Comparison of ENCODE assay signal across 15 mouse cellular contexts in genomic region chr16:18679112-18679511, GRCm38 (mm10). TPM values are rescaled to one million over a fixed set of nuclear protein-coding genes. Genes with fewer than 3 reads are reported as not detected.
DNase-seq lines count a peak whose midpoint lies in the region; ATAC-seq and TF ChIP-seq lines count a peak whose summit lies in the region.
"Had no signal": no experiment of that assay in that cellular context is flagged by ENCODE, and none has a peak within 500 bp of the region (broad histone marks: within the 10 kb centered on the region; RNA-seq: fewer than 3 reads in every experiment).

No protein-coding gene starts in this region.

- no peak for ATAC-seq in CD4-positive, CD25-positive, alpha-beta regulatory T cell, adult 4 months
- ATAC-seq in liver, postnatal 0 days, result no peak
- ATAC-seq in liver, embryonic 12.5 days, result no peak
- ATAC-seq: forebrain, embryonic 15.5 days had no signal

- H3K4me3 ChIP-seq in liver, postnatal 0 days (ENCODE audit: low read depth, low read length), result no peak overlapping the region
- H3K4me3 ChIP-seq in liver, embryonic 12.5 days, result no peak overlapping the region
- H3K4me3 ChIP-seq: embryonic facial prominence, embryonic 15.5 days; forebrain, embryonic 15.5 days had no signal

- H3K4me1 ChIP-seq in liver, postnatal 0 days (ENCODE audit: insufficient read depth), result no peaks in the 10 kb centered on the region
- no peaks in the 10 kb centered on the region for H3K4me1 ChIP-seq in liver, embryonic 12.5 days
- H3K4me1 ChIP-seq: embryonic facial prominence, embryonic 15.5 days; forebrain, embryonic 15.5 days had no signal

- WGBS in liver, postnatal 0 days (ENCODE audit: insufficient replicate concordance), result 47% methylated on average over 5 of the region's 5 CpGs
- 35% methylated on average over 5 of the region's 5 CpGs for WGBS in liver, embryonic 12.5 days (ENCODE audit: insufficient replicate concordance)

- H3K9ac ChIP-seq in liver, postnatal 0 days (replicated peaks), result no peak overlapping the region
- H3K9ac ChIP-seq in liver, embryonic 12.5 days, result no peak overlapping the region
- H3K9ac ChIP-seq: embryonic facial prominence, embryonic 15.5 days; forebrain, embryonic 15.5 days had no signal

- H3K27ac ChIP-seq in liver, postnatal 0 days (ENCODE audit: low read depth), result no peak overlapping the region
- no peak overlapping the region for H3K27ac ChIP-seq in liver, embryonic 12.5 days
- H3K27ac ChIP-seq: embryonic facial prominence, embryonic 15.5 days; forebrain, embryonic 15.5 days had no signal

- TF ChIP-seq EP300 in liver, postnatal 0 days (IDR thresholded peaks at IDR 0.05; ENCODE audit: low read depth), result no peak

- peak; percentile 22 for DNase-seq in CD4-positive, CD25-positive, alpha-beta regulatory T cell, adult 2 months (ENCODE audit: low read depth, low spot score)
- DNase-seq in liver, postnatal 0 days, result peak; percentile 24
- peak; percentile 40 for DNase-seq in NIH3T3 (ENCODE audit: low read depth)
- peak; percentile 8 for DNase-seq in naive thymus-derived CD4-positive, alpha-beta T cell, adult 2 months (ENCODE audit: low read depth)
- no peak for DNase-seq in frontal cortex, postnatal 25 days (ENCODE audit: low spot score in 2 of 2)
- DNase-seq in spleen, postnatal 10 days (ENCODE audit: low spot score in 2 of 2), result no peak
- DNase-seq: cerebellum, adult 9-10 months; heart, adult 18-20 months; heart, postnatal 36 days; kidney, adult 11 months; layer of hippocampus, adult 9-11 months had no signal

- no peaks in the 10 kb centered on the region for H3K9me3 ChIP-seq in liver, postnatal 0 days (ENCODE audit: low read length)
- no peaks in the 10 kb centered on the region for H3K9me3 ChIP-seq in liver, embryonic 12.5 days (replicated peaks)
- H3K9me3 ChIP-seq: embryonic facial prominence, embryonic 15.5 days; forebrain, embryonic 15.5 days had no signal

- no peak overlapping the region for H3K4me2 ChIP-seq in liver, postnatal 0 days (ENCODE audit: low read depth, low read length)
- no peak overlapping the region for H3K4me2 ChIP-seq in liver, embryonic 12.5 days
- H3K4me2 ChIP-seq: embryonic facial prominence, embryonic 15.5 days; forebrain, embryonic 15.5 days had no signal

- no peaks in the 10 kb centered on the region for H3K36me3 ChIP-seq in liver, postnatal 0 days (replicated peaks; ENCODE audit: insufficient read depth, low read length)
- no peaks in the 10 kb centered on the region for H3K36me3 ChIP-seq in liver, embryonic 12.5 days
- H3K36me3 ChIP-seq: embryonic facial prominence, embryonic 15.5 days; forebrain, embryonic 15.5 days had no signal

- no peaks in the 10 kb centered on the region for H3K27me3 ChIP-seq in liver, postnatal 0 days (ENCODE audit: insufficient read depth, low read length)
- peaks cover 18% of the 10 kb centered on the region for H3K27me3 ChIP-seq in liver, embryonic 12.5 days (replicated peaks)
- H3K27me3 ChIP-seq: embryonic facial prominence, embryonic 15.5 days; forebrain, embryonic 15.5 days had no signal

- TF ChIP-seq CTCF in liver, postnatal 0 days (IDR thresholded peaks at IDR 0.05; ENCODE audit: low read depth), result peak; percentile 54

RNA-seq across cellular contexts. Expression of gene Sept5, which starts 49.4 kb away (rescaled TPM):
- polyA plus RNA-seq in CD4-positive, CD25-positive, alpha-beta regulatory T cell, adult 4 months (2017; shearing (Covaris generic)), result 1 to 10 TPM in 1 of 2 experiments, under 1 TPM in 1; 0.36 to 1.5 TPM
- 3.0 and 3.2 TPM in 2 replicates for polyA plus RNA-seq in liver, postnatal 0 days (2015; fragmentation: Nextera tagmentation; extraction: Ambion mirVana)
- polyA plus RNA-seq in liver, embryonic 12.5 days (2016; fragmentation: Nextera tagmentation; extraction: Ambion mirVana), result 2.6 and 2.8 TPM in 2 replicates

RNA-seq across cellular contexts. Expression of gene Gm49601, which starts 52.9 kb away (rescaled TPM):
- not detected for polyA plus RNA-seq in CD4-positive, CD25-positive, alpha-beta regulatory T cell, adult 4 months (2017; shearing (Covaris generic))
- 0.32 TPM in 1 of 2 replicates, not detected in the other for polyA plus RNA-seq in liver, postnatal 0 days (2015; fragmentation: Nextera tagmentation; extraction: Ambion mirVana)
- polyA plus RNA-seq in liver, embryonic 12.5 days (2016; fragmentation: Nextera tagmentation; extraction: Ambion mirVana), result 0.31 and 0.61 TPM in 2 replicates

RNA-seq across cellular contexts. Expression of gene Gp1bb, which starts 56.9 kb away (rescaled TPM):
- polyA plus RNA-seq in CD4-positive, CD25-positive, alpha-beta regulatory T cell, adult 4 months (2017; shearing (Covaris generic)), result not detected
- polyA plus RNA-seq in liver, postnatal 0 days (2015; fragmentation: Nextera tagmentation; extraction: Ambion mirVana), result 55.8 and 56.5 TPM in 2 replicates
- polyA plus RNA-seq in liver, embryonic 12.5 days (2016; fragmentation: Nextera tagmentation; extraction: Ambion mirVana), result 40.8 and 44.2 TPM in 2 replicates

Comparison
In these comparisons a context has a peak if more than half of its experiments do, and no peak if none do; other contexts are left out.
1. DNase-seq: peak in CD4-positive, CD25-positive, alpha-beta regulatory T cell, adult 2 months (single experiment), liver, postnatal 0 days (single experiment), NIH3T3 (single experiment) and naive thymus-derived CD4-positive, alpha-beta T cell, adult 2 months (single experiment); none in frontal cortex, postnatal 25 days (0 of 2) and spleen, postnatal 10 days (0 of 2).
2. RNA of gene Gp1bb, which starts 56.9 kb away (polyA plus RNA-seq): 55.8 to 56.5 TPM in liver, postnatal 0 days and 40.8 to 44.2 TPM in liver, embryonic 12.5 days; not detected in CD4-positive, CD25-positive, alpha-beta regulatory T cell, adult 4 months; every median in the first group is over 10 times any median in the second.